Mouse (Mus musculus) E14TG2a.4 (cell line): ENCODE measurements at regions not wholly inside any gene's neighbourhood (a gene's known extent, or its start where the extent isn't known, plus 50 kb on each side); places are given as distances from the start of the nearest gene placed in this dataset.

Source experiments
- CTCF ChIP-seq: conservative IDR thresholded peaks from 2 replicates; pipeline ENCODE4 v1.5.1; 2014; ENCODE audit warnings: low read length
- NANOG ChIP-seq: IDR thresholded peaks from 2 replicates; pipeline ENCODE4 v1.6.1; 2014; ENCODE audit warnings: borderline replicate concordance, low read length, mixed read lengths
- POU5F1 ChIP-seq: IDR thresholded peaks from 2 replicates; pipeline ENCODE4 v1.6.1; 2014; ENCODE audit warnings: low read length, borderline replicate concordance

GRCm38 (mm10) chr4:72005926-72006325, 194.8 kb downstream of the Tle1 start:
- TF ChIP-seq CTCF (no peak), POU5F1 (no peak), NANOG (no peak)
